In genomic region chr2:156540991-156541390, GRCm38 (mm10) we compare ENCODE assay signal across 11 mouse cellular contexts.
"Had no signal": no experiment of that assay in that cellular context is flagged by ENCODE, and none has a peak within 500 bp of the region (broad histone marks: within the 10 kb centered on the region; RNA-seq: fewer than 3 reads in every experiment).

No protein-coding gene starts in this region.

- H3K9ac ChIP-seq: liver, embryonic 14.5 days; midbrain, embryonic 12.5 days; neural tube, embryonic 15.5 days; stomach, embryonic 15.5 days had no signal

- H3K4me1 ChIP-seq: limb, embryonic 13.5 days; midbrain, embryonic 12.5 days; neural tube, embryonic 15.5 days; stomach, embryonic 15.5 days had no signal

- H3K4me3 ChIP-seq: limb, embryonic 13.5 days; midbrain, embryonic 12.5 days; myocyte; neural tube, embryonic 15.5 days; stomach, embryonic 15.5 days had no signal

- H3K9me3 ChIP-seq: limb, embryonic 13.5 days; midbrain, embryonic 12.5 days; neural tube, embryonic 15.5 days; stomach, embryonic 15.5 days had no signal

- H3K27me3 ChIP-seq: limb, embryonic 13.5 days; midbrain, embryonic 12.5 days; neural tube, embryonic 15.5 days; stomach, embryonic 15.5 days had no signal

- DNase-seq: kidney, adult 8-10 months; kidney, postnatal 25 days; left cerebral cortex, postnatal 4 days; lung, adult 18-20 months; thymus, postnatal 4 days had no signal

- H3K4me2 ChIP-seq: limb, embryonic 13.5 days; midbrain, embryonic 12.5 days; neural tube, embryonic 15.5 days; stomach, embryonic 15.5 days had no signal

- H3K27ac ChIP-seq: limb, embryonic 13.5 days; liver, embryonic 14.5 days; midbrain, embryonic 12.5 days; neural tube, embryonic 15.5 days; stomach, embryonic 15.5 days had no signal
